Mouse (Mus musculus): ENCODE data around the gene Tubgcp2. TPM values are rescaled to one million over a fixed set of nuclear protein-coding genes. Genes with fewer than 3 reads are reported as not detected.
A peak's percentile ranks its signal among the peaks of the same experiment; 100 is the strongest.

The Tubgcp2 gene
- total and polyA plus RNA-seq, 3 experiments: 12.2 to 51.8 (median 33.9) TPM

DNA sequence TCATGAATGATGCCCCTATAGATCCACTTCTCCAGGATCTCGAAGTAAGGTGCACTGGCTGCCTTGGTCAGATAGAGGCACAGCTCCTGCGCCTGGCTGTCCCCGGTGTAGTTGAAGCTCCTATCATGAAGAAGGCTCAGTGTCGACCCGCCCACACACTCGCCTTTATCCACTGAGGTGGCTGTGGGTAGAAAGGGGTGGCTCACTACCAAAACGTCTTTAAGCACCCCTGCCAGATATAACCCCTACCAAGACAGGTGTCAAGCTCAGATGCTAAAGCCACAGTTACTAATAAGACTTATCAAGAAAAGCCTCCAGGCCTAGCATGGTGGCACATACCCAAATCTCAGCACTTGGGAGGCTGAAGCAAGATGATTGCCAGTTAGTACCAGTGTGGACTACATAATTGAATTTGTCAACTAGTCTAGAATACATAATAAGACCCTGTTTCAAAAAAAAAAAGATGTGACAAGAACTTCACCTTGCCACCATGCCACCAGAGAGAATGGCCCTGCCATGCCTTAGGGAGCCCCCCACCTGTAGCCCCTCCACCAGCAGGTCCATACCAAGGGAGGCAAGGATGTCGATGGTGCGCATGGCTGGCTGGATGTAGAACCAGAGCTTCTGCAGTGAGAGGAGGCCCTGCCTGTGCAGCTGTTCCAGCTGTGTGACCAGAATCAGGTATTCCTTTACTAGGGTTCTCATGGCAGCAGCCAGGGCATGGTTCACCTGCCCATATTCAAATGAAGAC lies 29.4 kb downstream of the Tubgcp2 start:
- no peaks in the 10 kb centered on the region for H3K4me1 ChIP-seq (ENCODE audit: insufficient read depth, low read depth, low read length)
- no peaks in the 10 kb centered on the region for H3K27me3 ChIP-seq (ENCODE audit: insufficient read depth, low read length)
- DNase-seq (ENCODE audit: low spot score) (no peak), ATAC-seq (ENCODE audit: extremely low read depth, insufficient number of reproducible peaks, low FRiP score, poor library complexity, severe bottlenecking) (no peak)
- H3K36me3 ChIP-seq (replicated peaks): peaks cover 78% of the 10 kb centered on the region
- no peak overlapping the region for H3K4me3 ChIP-seq (ENCODE audit: low read depth, low read length)
- H3K9me3 ChIP-seq (replicated peaks): peaks cover 13% of the 10 kb centered on the region
- no peak for TF ChIP-seq POLR2AphosphoS5 (IDR thresholded peaks at IDR 0.05; ENCODE audit: insufficient replicate concordance, low read depth, low read length)
- TF ChIP-seq GATA1 (IDR thresholded peaks at IDR 0.05; ENCODE audit: borderline replicate concordance, low read length): no peak
- TF ChIP-seq GATA2 (IDR thresholded peaks at IDR 0.05; ENCODE audit: borderline replicate concordance, low read depth, low read length): no peak
- TF ChIP-seq CTCF (IDR thresholded peaks at IDR 0.05; ENCODE audit: low read depth, low read length): no peak
- TF ChIP-seq TAL1 (conservative IDR thresholded peaks at IDR 0.05; ENCODE audit: low read depth, low read length): no peak

- Histone ChIP-seq H3K9me3 (replicated peaks) (no peaks in the 10 kb centered on the region), H3K36me3 (replicated peaks) (peaks cover 88% of the 10 kb centered on the region), H3K4me1 (ENCODE audit: insufficient read depth, low read depth, low read length) (no peaks in the 10 kb centered on the region), H3K4me3 (ENCODE audit: low read depth, low read length) (no peak overlapping the region), H3K27me3 (ENCODE audit: insufficient read depth, low read length) (no peaks in the 10 kb centered on the region)
- TF ChIP-seq GATA1 (IDR thresholded peaks at IDR 0.05; ENCODE audit: borderline replicate concordance, low read length) (no peak), CTCF (IDR thresholded peaks at IDR 0.05; ENCODE audit: low read depth, low read length) (no peak), TAL1 (conservative IDR thresholded peaks at IDR 0.05; ENCODE audit: low read depth, low read length) (no peak), POLR2AphosphoS5 (IDR thresholded peaks at IDR 0.05; ENCODE audit: insufficient replicate concordance, low read depth, low read length) (no peak), GATA2 (IDR thresholded peaks at IDR 0.05; ENCODE audit: borderline replicate concordance, low read depth, low read length) (no peak)
- DNase-seq (ENCODE audit: low spot score) (no peak), ATAC-seq (ENCODE audit: extremely low read depth, insufficient number of reproducible peaks, low FRiP score, poor library complexity, severe bottlenecking) (no peak)
These were observed 31.8 kb downstream of the Tubgcp2 start for GRCm38 (mm10) chr7:140004666-140005065.

- TF ChIP-seq GATA2 (IDR thresholded peaks at IDR 0.05; ENCODE audit: borderline replicate concordance, low read depth, low read length): no peak
- TF ChIP-seq GATA1 (IDR thresholded peaks at IDR 0.05; ENCODE audit: borderline replicate concordance, low read length): no peak
- DNase-seq (ENCODE audit: low spot score): no peak
- Histone ChIP-seq H3K4me1 (ENCODE audit: insufficient read depth, low read depth, low read length) (no peaks in the 10 kb centered on the region), H3K27me3 (ENCODE audit: insufficient read depth, low read length) (no peaks in the 10 kb centered on the region), H3K36me3 (replicated peaks) (peaks cover 93% of the 10 kb centered on the region), H3K4me3 (ENCODE audit: low read depth, low read length) (no peak overlapping the region), H3K9me3 (replicated peaks) (no peaks in the 10 kb centered on the region)
- ATAC-seq (ENCODE audit: extremely low read depth, insufficient number of reproducible peaks, low FRiP score, poor library complexity, severe bottlenecking): no peak
These were observed 35.3 kb downstream of the Tubgcp2 start for GRCm38 (mm10) chr7:140001086-140001740.

DNA sequence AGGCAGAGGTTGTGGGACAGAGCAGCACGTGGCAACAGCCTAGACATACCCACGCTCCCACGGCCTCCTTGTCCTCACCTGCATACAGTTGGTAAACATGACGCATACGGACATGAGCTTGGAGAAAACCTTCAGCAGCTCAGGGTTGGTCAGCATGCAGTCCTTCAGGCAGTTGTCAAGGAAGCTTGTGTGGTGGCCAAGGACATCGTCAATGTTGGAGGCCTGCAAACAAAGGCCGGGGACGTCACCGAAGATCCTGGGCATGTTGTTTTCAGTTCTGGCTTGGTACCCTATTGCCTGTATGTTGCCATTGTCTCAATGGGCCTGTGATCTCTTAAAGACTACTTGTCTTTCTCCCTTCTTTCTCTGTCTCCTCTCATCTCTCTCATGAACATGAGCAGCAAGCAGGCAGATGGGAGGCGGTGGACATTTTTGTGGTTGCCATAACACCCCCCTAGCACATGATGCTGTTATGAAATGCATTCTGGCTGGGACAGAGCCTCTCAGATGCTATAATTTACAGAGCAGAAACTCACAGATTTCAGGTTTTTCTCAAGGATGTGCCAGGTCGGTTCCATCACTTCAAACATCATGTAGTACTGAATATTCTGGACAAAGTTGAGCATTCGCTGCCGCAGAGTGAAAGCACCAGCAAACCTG lies 37.6 kb downstream of the Tubgcp2 start:
- H3K4me3 ChIP-seq (ENCODE audit: low read depth, low read length): no peak overlapping the region
- H3K9me3 ChIP-seq (replicated peaks): no peaks in the 10 kb centered on the region
- DNase-seq (ENCODE audit: low spot score): no peak
- H3K27me3 ChIP-seq (ENCODE audit: insufficient read depth, low read length): no peaks in the 10 kb centered on the region
- no peak for ATAC-seq (ENCODE audit: extremely low read depth, insufficient number of reproducible peaks, low FRiP score, poor library complexity, severe bottlenecking)
- no peak for TF ChIP-seq GATA2 (IDR thresholded peaks at IDR 0.05; ENCODE audit: borderline replicate concordance, low read depth, low read length)
- no peak for TF ChIP-seq POLR2AphosphoS5 (IDR thresholded peaks at IDR 0.05; ENCODE audit: insufficient replicate concordance, low read depth, low read length)
- TF ChIP-seq CTCF (IDR thresholded peaks at IDR 0.05; ENCODE audit: low read depth, low read length): no peak
- TF ChIP-seq TAL1 (conservative IDR thresholded peaks at IDR 0.05; ENCODE audit: low read depth, low read length): no peak
- TF ChIP-seq GATA1 (IDR thresholded peaks at IDR 0.05; ENCODE audit: borderline replicate concordance, low read length): no peak
- no peaks in the 10 kb centered on the region; the same call in 1 of the 2 replicates for H3K4me1 ChIP-seq (ENCODE audit: insufficient read depth, low read depth, low read length)
- peaks cover 95% of the 10 kb centered on the region for H3K36me3 ChIP-seq (replicated peaks)

DNA sequence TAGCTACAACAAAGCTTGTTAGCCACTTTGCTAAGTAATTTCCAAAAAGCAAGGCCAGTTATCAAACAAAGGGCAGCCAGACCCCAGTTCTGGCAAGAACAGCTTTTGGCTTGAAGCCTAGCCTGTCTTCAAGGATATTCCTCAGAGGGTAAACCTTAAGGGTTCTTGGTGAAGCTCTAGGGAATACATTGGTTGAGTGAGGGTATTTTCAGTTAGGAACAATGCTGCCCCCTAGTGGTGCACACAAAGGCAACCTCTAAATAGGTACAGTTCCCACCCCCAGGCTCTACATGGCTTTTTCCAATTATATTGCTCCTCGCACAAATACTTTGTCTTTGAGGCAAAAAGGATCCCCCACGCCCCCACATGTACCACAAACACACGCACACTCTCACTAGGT lies 41.8 kb downstream of the Tubgcp2 start:
- peaks cover 62% of the 10 kb centered on the region for H3K36me3 ChIP-seq (replicated peaks)
- no peaks in the 10 kb centered on the region for H3K9me3 ChIP-seq (replicated peaks)
- TF ChIP-seq GATA2 (IDR thresholded peaks at IDR 0.05; ENCODE audit: borderline replicate concordance, low read depth, low read length) (no peak), GATA1 (IDR thresholded peaks at IDR 0.05; ENCODE audit: borderline replicate concordance, low read length) (no peak), POLR2AphosphoS5 (IDR thresholded peaks at IDR 0.05; ENCODE audit: insufficient replicate concordance, low read depth, low read length) (no peak), TAL1 (conservative IDR thresholded peaks at IDR 0.05; ENCODE audit: low read depth, low read length) (no peak), CTCF (IDR thresholded peaks at IDR 0.05; ENCODE audit: low read depth, low read length) (peak; percentile 61)
- ATAC-seq (ENCODE audit: extremely low read depth, insufficient number of reproducible peaks, low FRiP score, poor library complexity, severe bottlenecking) (no peak), DNase-seq (ENCODE audit: low spot score) (peak; percentile 21)
- no peak overlapping the region for H3K4me3 ChIP-seq (ENCODE audit: low read depth, low read length)
- H3K4me1 ChIP-seq (ENCODE audit: insufficient read depth, low read depth, low read length): peaks cover 10% of the 10 kb centered on the region
- peaks cover 3% of the 10 kb centered on the region for H3K27me3 ChIP-seq (ENCODE audit: insufficient read depth, low read length)

DNA sequence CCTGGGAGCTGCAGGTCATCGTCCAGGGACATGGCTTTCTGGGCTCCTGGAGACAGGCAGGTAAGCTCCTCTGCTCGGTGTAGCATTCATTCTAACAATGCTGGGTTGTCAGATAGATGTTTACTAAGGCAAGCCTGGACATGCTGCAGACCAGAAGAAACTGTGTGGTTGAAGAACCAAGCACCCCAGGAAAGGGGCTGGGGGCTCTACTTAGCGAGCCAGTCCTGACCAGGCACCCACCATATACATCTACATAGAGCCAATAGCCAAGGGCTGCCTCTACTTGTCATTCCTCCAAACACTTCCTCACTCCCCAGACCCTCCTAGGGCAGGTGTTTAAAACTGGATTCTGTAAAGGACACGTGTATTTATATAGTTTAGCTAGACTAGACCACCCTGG lies 42.3 kb downstream of the Tubgcp2 start:
- no peak for DNase-seq (ENCODE audit: low spot score)
- Histone ChIP-seq H3K4me1 (ENCODE audit: insufficient read depth, low read depth, low read length) (peaks cover 10% of the 10 kb centered on the region), H3K36me3 (replicated peaks) (peaks cover 57% of the 10 kb centered on the region), H3K9me3 (replicated peaks) (no peaks in the 10 kb centered on the region), H3K4me3 (ENCODE audit: low read depth, low read length) (no peak overlapping the region), H3K27me3 (ENCODE audit: insufficient read depth, low read length) (peaks cover 3% of the 10 kb centered on the region)
- TF ChIP-seq GATA1 (IDR thresholded peaks at IDR 0.05; ENCODE audit: borderline replicate concordance, low read length) (no peak), TAL1 (conservative IDR thresholded peaks at IDR 0.05; ENCODE audit: low read depth, low read length) (no peak), CTCF (IDR thresholded peaks at IDR 0.05; ENCODE audit: low read depth, low read length) (no peak), POLR2AphosphoS5 (IDR thresholded peaks at IDR 0.05; ENCODE audit: insufficient replicate concordance, low read depth, low read length) (no peak), GATA2 (IDR thresholded peaks at IDR 0.05; ENCODE audit: borderline replicate concordance, low read depth, low read length) (no peak)
- no peak for ATAC-seq (ENCODE audit: extremely low read depth, insufficient number of reproducible peaks, low FRiP score, poor library complexity, severe bottlenecking)

Data from G1E (cell line).